Mouse (Mus musculus) adrenal gland, postnatal 14 days (tissue): Measurements from ENCODE around the gene Gm16506. TPM values are rescaled to one million over a fixed set of nuclear protein-coding genes. Genes with fewer than 3 reads are reported as not detected.
"Not testable (repeated sequence)": the region's sequence is repeated elsewhere in the genome, so short reads cannot be mapped to it uniquely, and the experiment has no call there.

Experiments
- DNase-seq: peaks from one replicate; pipeline ENCODE4 v3.0.0; 2021; ENCODE audit warnings: mixed read lengths
- long read RNA-seq, 2 experiments: library from polyadenylated mRNA; stranded (forward); transcript quantifications; one replicate each; pipeline ENCODE4 v2.0.0; 2021
- total RNA-seq: library from RNA; stranded (reverse); gene quantifications from 2 replicates; pipeline ENCODE4 v1.2.3, GENCODE M21; 2021

Gm16506 gene
- total RNA-seq: not detected in 2 replicates
- long read RNA-seq, experiment 1: 0 reads
- long read RNA-seq, experiment 2: 0 reads

GRCm38 (mm10) chr14:43727385-43727784 is at the start of gene Gm16506:
Gene Gm16506, minus strand, starts transcription at chr14:43727485.
- DNase-seq: not testable (repeated sequence)

- not testable (repeated sequence) for DNase-seq
These were observed 20.3 kb upstream of the Gm16506 start, which contains the start of gene Gm6526 for GRCm38 (mm10) chr14:43747566-43747965. Gene Gm6526, plus strand, starts transcription at chr14:43747866.

GRCm38 (mm10) chr14:43697621-43698020 is 29.7 kb downstream of the Gm16506 start, which contains the start of gene Gm7324:
Gene Gm7324, plus strand, starts transcription at chr14:43697828.
- not testable (repeated sequence) for DNase-seq

DNA sequence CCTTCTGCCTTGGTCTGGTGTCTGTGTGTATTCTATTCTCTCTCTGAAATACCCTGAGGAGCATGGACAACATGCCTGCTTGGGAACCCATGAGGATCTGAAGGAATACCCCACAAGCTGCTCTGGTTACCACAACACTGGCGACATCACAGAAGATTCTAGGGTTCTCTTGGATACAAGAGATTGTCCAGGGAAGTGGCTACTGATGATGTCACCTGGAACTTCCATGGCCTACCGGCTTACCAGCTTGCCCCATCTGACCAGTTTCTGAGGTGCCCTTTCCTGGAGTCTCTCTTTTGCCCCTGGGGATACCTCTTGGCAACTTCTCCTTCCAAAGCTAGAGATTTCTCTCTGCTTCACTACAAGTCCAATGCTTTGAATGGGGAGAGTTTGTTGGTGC is 50.2 kb downstream of the Gm16506 start, which contains the start of gene Gm8165:
TSS of gene Gm8165 (minus strand) at position 101 of the 400 bp plus-strand sequence.
- DNase-seq: not testable (repeated sequence)

Other genes starting within 250 kb of the Gm16506 start
- gene Gm5799, start 183.9 kb downstream of the Gm16506 start, total RNA-seq: not detected in 2 replicates
- not detected in 2 replicates for gene Gm17654, start 148.3 kb downstream of the Gm16506 start, total RNA-seq
- gene Gm10375, start 119.5 kb downstream of the Gm16506 start, total RNA-seq: not detected in 2 replicates
- not detected in 2 replicates for gene Gm8165, start 50.3 kb downstream of the Gm16506 start, total RNA-seq
- gene Gm7324, start 29.7 kb downstream of the Gm16506 start, total RNA-seq: 0.41 and 1.2 TPM in 2 replicates
- gene Gm6526, start 20.4 kb upstream of the Gm16506 start, total RNA-seq: not detected in 2 replicates
- not detected in 2 replicates for gene Gm8180, start 57.3 kb upstream of the Gm16506 start, total RNA-seq
- 1.4 TPM in 1 of 2 replicates, not detected in the other for gene Ear1, start 148.0 kb upstream of the Gm16506 start, total RNA-seq
- gene Ear10, start 196.1 kb upstream of the Gm16506 start, total RNA-seq: not detected in 2 replicates
- gene Gm8113, start 197.9 kb upstream of the Gm16506 start, total RNA-seq: 2.7 and 2.9 TPM in 2 replicates
- gene Ang5, start 229.6 kb upstream of the Gm16506 start, total RNA-seq: not detected in 2 replicates